Mouse (Mus musculus): ENCODE data around the gene Mapk14. TPM values are rescaled to one million over a fixed set of nuclear protein-coding genes. Genes with fewer than 3 reads are reported as not detected.
A peak's percentile ranks its signal among the peaks of the same experiment; 100 is the strongest.

Gene Mapk14
- total RNA-seq, 2 experiments from 2014 or later: 55.4 to 60.4 TPM

DNA sequence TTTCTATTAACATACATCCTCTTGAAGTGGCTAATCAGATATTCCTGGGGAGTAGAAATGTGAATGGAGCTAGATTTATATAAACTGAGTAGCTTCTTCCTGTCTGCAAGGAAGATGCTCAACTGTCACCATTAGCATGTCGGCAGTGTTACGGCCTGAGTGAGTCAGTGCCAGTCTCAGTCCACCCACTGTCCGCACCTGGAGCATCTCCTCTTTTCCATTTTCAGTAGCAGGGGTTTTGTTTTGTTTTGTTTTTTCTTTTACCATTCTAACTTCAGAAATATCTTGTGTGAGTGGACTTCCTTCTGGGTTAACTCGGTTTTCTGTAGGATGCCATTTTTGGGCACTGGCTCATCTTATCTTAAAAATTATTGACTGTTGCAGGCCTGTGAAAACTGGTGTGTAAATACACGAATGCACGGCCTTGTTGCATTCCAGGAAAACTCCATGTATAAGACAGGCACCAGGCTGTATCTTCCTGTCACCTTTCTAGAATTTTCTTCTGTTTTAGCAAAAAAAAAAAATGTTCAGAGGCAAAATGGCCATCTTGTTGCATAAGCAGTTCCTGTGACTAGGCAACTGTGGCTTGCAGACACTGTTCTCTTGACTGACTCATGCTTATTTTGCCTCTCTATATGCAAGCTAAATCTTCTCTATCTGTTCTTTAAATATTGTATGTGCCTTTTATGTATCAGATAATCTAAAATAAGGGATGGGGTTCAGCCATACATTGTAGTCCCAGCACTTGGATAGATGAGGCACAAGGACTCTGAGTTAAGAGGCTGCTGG, 44.4 kb downstream of the Mapk14 start:
- DNase-seq (ENCODE audit: low spot score in 2 of 2): no peak

DNA sequence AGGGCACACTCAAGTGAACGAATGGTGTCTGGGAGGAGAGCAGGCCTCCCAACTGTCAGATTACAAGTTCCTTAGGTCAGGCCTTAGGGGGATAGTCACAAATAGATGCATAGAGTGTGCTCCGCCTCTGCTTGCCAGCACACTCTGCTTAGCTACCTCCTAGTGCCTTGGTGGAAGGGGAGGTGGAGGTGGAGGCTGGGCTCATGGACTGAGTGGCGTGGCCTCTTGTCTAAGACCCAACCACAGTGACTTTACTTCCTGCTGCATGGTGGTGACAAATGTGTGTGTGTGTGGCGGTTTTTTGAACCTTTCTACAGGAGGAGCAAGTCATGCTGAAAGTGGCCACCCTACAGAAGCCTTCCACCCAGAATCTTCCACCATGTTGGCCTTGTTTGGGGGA, 45.4 kb downstream of the Mapk14 start:
- DNase-seq (ENCODE audit: low spot score in 2 of 2): no peak

DNA sequence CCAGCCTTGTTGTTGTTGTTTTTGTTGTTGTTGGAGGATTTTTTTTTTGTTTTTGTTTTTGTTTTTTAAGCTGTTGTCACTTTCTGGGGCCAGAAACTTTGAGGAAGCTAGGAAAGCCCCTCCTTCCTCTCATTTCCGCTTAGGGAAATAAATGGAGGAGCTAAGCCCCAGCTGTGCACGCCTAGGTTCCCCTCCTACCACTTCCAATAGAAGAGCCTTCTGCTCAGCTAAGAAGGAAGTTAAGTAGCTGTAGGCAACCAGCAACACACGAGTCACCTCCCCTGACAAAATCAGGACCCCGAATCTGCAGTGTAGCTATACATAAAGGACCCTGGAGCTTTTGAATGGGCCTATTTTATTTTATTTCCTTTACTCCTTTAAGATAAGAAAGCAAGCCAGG, 46.8 kb downstream of the Mapk14 start:
- no peak for DNase-seq (ENCODE audit: low spot score in 2 of 2)

DNA sequence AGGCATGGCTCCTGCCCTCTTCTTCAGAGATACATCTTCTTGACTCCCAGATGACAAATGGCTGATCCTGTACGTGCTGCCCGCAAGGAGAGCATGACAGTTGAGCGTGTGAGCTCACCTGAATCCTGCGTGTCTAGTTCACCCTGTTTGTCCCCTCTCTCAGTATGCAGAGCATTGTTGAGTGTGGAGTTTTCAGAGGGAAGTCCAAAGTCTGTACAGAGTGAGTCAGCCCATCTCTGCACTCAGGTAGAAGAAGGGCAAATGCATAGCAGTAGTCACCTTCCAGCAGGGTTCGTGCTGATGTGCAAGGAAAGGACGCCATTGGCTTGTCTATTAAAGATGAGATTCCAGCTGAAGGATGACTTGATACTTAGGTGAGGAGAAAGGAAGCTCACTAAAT, 48.1 kb downstream of the Mapk14 start:
- no peak for DNase-seq (ENCODE audit: low spot score in 2 of 2)

DNA sequence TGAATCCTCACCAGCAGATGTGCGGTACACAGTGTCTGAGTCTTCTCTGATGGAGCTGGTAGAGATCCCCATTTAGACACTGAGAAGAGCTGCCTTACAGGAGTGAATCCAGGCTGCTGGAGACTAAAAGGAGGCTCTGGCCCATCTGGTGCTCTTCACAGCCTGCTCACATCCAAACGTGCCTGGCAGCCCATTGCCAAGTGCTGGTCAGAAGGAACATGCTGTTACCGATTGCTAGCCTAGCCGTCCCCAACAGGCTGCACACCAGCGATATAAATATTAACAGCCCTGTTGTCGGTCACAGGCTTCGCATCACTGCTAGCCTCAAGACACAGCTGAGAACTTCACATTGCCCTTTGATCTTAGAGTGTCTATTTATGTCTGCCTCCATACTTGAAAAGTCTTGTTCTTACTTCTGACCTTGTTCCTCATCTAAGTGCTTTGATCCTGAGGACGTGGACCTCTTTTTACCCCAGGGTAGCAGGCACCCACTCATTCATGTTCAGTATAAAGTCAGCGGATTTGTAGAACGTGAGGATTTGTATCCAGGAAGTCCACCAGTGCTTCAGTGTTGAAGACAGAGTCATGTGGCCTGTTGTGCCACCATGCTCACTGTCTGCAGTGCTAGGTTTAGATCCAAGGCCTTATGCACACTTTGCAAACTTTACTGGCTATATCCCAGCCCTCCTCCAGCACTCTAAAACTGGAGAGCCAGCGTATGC, 52.2 kb downstream of the Mapk14 start:
- peak; percentile 26 to 40 for DNase-seq (ENCODE audit: low spot score in 2 of 2)

DNA sequence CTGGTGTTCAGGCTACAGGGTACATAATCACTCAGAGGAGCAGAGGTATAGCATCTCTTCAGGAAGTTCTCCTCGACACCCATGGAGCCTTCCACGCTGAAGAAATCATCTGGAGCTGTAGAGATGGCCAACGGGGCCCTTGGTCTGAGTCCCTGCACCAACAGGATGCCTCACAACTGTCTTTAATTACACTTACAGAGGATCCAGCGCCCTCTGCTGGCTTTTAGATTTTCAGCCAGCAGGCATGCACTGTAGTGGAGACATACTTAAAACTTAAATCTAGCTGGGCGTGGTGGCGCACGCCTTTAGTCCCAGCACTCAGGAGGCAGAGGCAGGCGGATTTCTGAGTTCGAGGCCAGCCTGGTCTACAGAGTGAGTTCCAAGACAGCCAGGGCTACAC, 52.8 kb downstream of the Mapk14 start:
- no peak for DNase-seq (ENCODE audit: low spot score in 2 of 2)

DNA sequence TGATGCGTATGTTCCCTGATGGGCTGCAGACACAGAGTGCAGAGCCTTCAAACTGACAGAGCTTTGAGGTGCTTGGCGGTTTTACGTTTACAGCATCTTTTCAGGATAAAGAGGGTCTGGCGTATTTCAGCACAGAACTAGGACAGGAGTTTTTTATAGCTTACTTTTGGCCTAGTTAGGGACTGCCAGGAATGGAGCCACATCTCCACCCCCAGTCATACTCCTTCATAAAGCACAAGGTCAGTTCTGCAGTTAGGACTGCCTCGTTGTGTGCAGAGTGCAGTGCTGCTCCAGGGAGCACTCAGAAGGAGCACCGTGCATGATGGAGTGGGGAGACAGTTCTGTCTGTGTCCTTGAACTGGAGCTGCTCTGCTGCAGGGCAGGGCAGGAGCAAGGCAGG, 54.6 kb downstream of the Mapk14 start:
- DNase-seq (ENCODE audit: low spot score in 2 of 2): no peak

DNA sequence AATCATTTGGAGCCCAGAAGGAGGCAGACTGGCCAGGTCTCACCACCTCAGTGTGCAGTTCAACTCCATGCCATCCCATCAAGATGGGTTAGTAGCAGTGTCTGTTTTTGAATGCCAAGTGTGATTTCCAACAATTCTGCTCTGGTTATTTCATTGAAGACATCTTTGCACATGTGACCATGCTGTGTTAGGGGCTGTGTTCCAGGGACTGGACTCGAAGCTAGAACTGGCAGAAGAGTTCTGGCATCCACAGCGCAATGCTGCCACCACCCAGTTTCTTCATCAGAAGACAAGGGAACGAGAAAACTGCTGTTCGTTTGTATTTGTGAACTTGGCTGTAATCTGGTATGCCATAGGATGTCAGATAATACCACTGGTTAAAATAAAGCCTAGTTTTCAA, 56.9 kb downstream of the Mapk14 start:
- DNase-seq (ENCODE audit: low spot score in 2 of 2): no peak

DNA sequence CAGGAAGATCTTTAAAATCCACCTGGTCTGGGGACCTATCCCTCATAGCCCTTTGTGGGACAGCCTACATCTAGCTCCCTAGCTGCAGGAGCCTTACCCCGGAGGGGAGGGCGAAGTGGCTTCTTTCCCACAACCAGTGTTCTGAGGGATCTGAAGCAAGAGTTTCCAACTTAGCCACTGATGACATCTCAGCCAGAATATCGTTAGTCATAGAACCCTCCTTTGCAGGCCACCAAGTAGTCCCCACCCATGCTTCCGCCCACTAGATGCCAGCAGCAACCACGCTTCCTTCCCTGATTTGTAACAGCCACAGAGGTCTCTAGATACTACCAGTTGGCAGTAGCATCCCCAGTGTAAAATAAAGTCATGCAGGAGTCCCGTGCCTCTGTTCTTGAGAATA, 59.5 kb downstream of the Mapk14 start:
- DNase-seq (ENCODE audit: low spot score in 2 of 2): no peak

DNA sequence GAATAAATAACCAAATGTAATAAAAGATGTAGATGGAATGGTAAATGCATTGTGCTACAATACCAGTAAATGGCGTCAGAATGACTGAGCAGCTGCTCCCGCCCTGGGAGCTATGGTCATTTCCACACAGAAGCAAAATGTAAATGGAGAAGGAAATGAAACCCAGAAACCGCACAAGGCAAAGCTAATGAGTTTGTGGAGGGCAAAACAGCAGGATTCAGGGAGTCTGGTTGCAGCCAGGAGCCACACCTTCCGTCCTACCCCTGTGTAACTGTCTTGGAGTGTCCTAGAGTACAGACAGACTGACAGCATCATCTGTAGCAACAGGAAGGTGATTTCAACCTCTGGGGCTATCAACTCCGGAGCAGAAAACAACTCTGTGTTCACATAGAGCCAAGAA, 65.3 kb downstream of the Mapk14 start:
- no peak for DNase-seq (ENCODE audit: low spot score in 2 of 2)

DNA sequence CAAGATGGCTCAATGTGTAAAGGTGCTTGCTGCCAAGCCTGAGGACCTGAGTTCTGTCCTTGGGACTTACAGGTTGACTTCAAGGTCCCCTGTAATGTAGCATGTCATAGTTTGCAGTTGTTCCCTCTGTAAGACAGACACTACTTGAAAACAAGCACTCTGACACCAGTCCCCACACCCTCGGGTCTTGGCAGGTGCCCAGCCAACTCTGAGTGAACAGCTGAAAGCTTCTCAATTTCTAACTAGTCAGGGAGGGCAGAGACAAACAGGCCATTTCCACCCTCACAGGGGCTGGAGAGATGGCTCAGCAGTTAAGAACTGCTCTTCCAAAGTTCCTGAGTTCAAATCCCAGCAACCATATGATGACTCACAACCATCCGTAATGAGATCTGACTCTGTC, 66.3 kb downstream of the Mapk14 start:
- DNase-seq (ENCODE audit: low spot score in 2 of 2): no peak

DNA sequence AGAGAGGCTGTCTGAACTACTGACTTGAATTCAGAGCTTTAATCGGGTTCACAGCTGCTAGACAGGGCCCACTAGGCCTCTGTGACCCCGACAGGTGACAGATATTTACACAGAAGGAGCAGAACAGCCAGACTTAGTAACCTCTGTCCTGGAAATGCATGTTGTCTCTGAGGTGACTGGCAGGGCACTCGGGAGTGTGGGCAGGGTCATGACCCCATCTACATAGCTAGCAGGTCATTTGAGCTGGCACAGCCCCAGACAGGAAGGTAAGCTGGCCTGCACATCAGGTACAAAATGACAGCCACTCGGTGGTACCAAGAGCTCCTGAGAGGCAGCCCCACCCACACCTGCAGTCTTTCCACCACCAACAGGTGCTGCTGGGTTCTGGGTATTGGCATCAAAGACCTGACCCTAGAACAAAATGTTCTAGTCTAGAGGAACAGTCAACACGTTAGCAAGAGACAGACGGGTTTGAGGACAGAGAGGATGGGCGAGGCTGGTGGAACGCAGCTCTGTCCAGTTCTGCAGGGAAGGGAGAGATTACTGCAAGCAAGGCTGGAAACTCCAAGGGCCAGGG, 69.7 kb downstream of the Mapk14 start:
- DNase-seq (ENCODE audit: low spot score in 2 of 2): no peak

DNA sequence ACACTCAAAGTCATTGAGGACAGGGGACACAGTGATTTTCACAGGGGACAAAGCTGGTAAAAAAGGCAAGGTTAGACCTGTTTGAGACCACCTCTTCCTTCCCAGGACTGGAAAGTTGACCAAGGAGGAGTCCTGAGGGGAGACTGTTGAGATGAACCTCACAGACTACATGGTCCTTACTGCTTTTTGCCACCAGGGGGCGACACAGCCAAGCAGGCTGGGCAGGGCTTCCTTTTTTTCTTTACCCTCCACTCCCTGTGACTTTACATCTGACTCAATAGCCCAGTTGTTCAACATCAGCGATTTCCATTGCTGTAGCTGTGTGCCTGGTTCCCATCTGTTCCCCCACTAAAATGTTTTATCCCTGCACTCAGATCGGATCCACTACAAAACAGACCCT, 70.7 kb downstream of the Mapk14 start:
- DNase-seq (ENCODE audit: low spot score in 2 of 2): peak; percentile 77 to 79

DNA sequence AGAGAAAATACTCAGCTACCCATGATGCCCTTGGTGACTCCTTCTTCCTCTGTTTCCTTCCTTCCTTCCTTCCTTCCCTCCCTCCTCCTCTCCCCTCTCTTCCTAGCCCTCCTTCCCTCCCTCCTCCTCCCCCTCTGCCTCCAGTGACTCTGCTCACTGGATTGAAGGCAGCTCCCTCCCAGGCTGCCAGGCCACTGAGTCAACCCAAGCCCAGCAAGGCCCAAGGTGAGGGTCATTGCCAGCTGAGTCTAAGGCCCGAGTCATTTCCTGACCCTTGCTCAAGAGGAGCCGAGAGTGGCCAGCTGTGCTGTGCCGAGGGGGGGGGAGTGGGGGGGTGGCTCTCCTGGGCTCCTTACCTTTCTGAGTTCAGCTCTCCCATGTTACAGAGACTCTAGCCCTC, 75.1 kb downstream of the Mapk14 start:
- no peak for DNase-seq (ENCODE audit: low spot score in 2 of 2)

DNA sequence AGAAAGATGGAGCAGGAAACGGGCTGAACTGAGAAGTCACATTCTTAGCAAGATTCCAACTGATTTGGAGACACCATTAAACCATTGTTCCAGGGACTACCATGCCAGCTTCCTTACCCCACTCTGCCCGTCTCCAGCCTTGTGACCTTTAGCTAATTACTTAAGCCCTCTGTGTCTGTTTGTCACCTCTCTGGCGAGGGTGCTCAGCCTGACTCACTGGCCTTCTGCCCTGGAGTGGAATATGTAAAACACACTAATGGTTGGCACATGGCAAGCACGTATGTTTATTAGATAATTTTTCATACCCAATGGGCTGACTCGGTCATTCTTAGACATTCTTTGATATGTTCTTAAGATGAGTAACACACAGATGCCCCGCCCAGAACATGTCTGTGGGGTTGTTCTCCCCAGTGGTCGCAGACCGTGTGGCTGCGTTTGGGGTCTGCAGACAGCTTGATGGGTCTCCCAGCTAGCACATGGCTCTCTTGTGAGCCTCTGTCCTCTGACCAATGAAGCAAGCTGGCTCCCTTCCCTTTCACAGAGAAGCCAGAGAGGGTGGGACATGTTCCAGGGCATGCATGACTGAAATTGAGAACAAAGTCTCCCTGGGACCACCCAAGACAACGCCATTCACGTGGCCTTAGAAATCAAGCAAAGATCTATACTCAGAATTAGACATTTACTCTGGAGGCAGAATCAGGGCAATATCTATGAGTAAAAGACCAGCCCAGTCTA, 75.8 kb downstream of the Mapk14 start:
- no peak for DNase-seq (ENCODE audit: low spot score in 2 of 2)

DNA sequence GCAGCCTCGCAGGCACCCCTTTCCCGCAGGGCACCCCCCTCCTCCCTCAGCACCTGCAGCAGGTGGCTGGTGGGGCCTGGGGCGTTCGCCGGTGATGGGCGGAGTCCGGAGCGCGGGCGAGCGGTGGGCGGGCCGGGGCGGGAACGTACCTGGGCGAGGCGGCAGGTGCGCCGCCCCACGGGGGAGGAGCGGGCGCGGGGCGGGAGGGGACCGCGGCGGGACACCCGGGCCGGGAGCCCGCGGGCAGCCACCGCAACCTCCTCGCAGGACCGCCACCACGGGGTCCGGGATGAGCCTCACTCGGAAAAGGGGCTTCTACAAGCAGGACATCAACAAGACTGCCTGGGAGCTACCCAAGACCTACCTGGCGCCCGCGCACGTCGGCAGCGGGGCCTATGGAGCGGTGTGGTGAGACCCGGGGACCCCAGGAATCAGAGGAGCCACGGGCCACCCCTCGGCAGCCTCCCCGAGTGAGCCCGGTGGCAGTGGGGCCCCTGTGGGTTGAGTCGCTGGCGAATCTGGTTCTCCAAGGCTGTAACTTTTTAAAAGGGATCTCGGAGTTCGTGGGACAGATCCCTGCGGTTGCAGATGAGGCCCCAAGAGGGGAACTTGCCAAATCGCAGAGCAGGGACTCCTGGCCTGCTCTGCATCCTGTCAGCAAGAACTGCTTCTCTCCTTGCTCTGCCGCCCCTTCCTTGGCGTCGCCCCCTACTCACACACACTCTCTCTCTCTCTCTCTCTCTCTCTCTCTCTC, 78.2 kb downstream of the Mapk14 start, which contains the start of gene Mapk13:
Mapk13 (plus strand) TSS at position 177 of the 754 bp plus-strand sequence.
- DNase-seq (ENCODE audit: low spot score in 2 of 2): no peak

DNA sequence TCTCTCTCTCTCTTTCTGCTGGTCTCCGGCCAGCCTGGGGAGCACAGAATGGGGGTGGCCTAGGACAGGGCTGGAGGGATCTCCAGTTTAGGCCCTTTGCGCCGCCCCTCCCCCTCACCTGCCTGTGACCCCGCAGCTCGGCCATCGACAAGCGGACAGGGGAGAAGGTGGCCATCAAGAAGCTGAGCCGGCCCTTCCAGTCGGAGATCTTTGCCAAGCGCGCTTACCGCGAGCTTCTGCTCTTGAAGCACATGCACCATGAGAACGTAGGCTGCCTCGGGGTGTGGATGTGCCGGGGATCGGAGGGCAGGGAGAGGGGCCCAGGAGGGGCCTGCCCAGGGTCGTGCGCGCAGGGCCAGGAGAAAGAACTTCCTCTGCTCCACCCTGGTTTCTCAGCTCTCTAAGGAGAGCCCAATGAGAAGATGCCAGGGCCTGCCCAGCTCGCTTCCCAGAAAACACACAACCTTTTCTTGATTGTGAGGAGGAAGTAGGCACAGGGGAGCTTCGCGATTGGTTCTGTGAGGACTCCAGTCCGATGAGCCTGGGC, 78.8 kb downstream of the Mapk14 start:
- DNase-seq (ENCODE audit: low spot score in 2 of 2): no peak

DNA sequence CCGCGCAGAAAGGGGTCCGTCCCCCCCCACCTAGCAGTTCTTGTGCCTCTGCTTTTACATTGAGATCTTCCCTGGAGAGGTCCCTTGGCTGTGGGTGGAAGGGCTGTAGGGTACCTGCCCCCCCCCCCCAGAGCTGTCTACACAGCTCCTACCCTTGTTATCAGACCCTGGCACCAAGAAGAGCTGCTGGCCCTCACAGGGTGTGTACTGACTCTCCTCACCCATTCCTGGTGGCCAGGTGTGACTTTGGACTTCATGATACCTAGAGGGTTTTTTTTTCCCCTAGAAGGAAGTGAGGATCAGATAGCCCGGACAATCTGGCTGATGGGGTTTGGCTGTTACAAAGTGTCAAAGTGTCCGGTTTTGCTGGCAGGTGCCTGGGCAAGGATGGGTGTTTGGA, 80.2 kb downstream of the Mapk14 start:
- DNase-seq (ENCODE audit: low spot score in 2 of 2): no peak

DNA sequence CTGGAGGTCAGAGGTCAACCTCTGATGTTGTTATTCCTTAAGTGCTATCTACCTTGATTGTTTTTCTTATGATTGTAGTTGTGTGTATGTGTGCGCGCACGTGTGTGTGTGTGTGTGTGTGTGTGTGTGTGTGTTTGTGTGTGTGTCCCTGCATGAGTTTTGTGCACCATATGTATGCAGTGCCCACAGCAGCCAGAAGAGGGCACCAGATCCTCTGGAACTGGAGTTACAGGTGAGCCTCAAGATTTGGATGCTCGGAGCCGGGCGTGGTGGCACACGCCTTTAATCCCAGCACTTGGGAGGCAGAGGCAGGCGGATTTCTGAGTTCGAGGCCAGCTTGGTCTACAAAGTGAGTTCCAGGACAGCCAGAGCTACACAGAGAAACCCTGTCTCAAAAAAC, 83.2 kb downstream of the Mapk14 start:
- DNase-seq (ENCODE audit: low spot score in 2 of 2): peak in 1 of 2 experiments; percentile 25

DNA sequence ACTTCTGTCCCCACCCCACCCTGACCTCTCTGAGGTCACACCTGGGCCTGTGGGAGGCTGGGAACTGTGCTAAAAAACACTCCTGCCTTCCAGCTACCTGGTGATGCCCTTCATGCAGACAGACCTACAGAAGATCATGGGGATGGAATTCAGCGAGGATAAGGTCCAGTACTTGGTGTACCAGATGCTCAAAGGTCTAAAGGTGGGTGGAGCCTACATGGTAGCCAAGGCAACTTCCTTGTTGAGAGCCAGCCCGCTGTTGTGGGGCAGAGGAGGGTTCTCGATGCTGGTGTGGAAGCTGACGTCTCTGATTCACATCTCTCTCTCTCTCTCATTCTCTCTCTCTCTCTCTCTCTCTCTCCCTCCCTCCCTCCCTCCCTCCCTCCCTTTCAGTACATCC, 84.0 kb downstream of the Mapk14 start:
- no peak for DNase-seq (ENCODE audit: low spot score in 2 of 2)

DNA sequence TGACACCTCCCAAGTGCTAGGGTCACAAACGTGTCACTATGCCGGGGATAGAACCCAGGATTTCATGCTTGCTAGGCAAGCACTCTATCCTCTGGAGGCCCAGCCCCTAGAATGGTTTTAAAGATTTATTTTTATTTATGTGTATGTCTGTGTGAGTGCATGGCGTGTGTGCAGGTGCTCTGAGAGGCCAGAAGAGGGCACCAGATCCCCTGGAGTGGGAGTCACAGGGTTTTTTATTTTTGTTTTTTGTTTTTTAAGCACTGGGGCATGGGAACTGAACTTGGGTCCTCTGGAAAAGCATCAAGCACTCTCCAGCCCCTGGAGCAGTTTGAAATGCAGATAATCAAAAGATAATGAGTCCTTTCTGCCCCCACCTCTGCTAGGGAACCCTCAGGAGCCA, 85.7 kb downstream of the Mapk14 start:
- no peak for DNase-seq (ENCODE audit: low spot score in 2 of 2)
